Mouse (Mus musculus): ENCODE measurements around the gene Spaar. TPM values are rescaled to one million over a fixed set of nuclear protein-coding genes. Genes with fewer than 3 reads are reported as not detected.

The Spaar gene
- total and polyA plus RNA-seq, 3 experiments = not detected

DNA sequence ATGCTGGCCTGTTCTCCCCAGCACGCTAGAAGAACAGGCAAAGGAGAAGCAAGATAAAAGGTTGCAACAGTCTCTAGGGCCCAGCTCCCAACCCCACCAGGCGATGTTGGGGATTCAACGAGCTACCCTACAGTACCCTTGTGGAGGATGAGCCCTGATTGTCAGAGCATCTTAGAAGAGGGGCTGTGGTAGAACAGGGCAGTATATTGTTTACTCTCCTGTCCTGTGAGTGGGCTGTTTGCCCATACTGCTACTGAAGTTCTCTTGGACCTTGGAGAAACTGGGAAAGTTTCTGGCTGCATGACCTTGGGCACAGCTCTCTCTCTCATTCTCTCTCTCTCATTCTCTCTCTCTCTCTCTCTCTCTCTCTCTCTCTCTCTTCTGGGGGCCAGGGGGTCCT, 708 bp upstream of the Spaar start:
- peaks cover 0 to 19% of the 10 kb centered on the region in 2 experiments; a peak in 2 of 4 replicates for H3K4me1 ChIP-seq (ENCODE audit: control insufficient read depth in 1 of 2, insufficient read depth in 2 of 2, low read length in 2 of 2)
- H3K36me3 ChIP-seq (ENCODE audit: control insufficient read depth in 1 of 2, insufficient read depth in 2 of 2, low read length in 2 of 2) = no peaks in the 10 kb centered on the region
- TF ChIP-seq ELF1 (IDR thresholded peaks at IDR 0.05; ENCODE audit: low read depth, low read length) (no peak), MXI1 (IDR thresholded peaks at IDR 0.05; ENCODE audit: low read depth, low read length) (no peak), ETS1 (IDR thresholded peaks at IDR 0.05; ENCODE audit: low read depth, low read length) (no peak), UBTF (IDR thresholded peaks at IDR 0.05; ENCODE audit: borderline replicate concordance, insufficient read depth, low read depth, low read length) (no peak), JUND (IDR thresholded peaks at IDR 0.05; ENCODE audit: low read depth, low read length) (no peak), MAX (IDR thresholded peaks at IDR 0.05; ENCODE audit: low read length) (no peak), MYB (IDR thresholded peaks at IDR 0.05; ENCODE audit: low read depth, low read length) (no peak)
- no peaks in the 10 kb centered on the region for H3K9me3 ChIP-seq (replicated peaks; ENCODE audit: insufficient read depth, low read length)
- 0 out of 4 replicates have a peak, but pooled peaks cover 0 to 2% of the 10 kb centered on the region in 2 experiments for H3K27me3 ChIP-seq (ENCODE audit: control insufficient read depth in 1 of 2, insufficient read depth in 2 of 2, low read length in 2 of 2)
- DNase-seq (ENCODE audit: low read depth, low spot score) = no peak
- H3K79me2 ChIP-seq (ENCODE audit: control insufficient read depth, insufficient read depth, low read length, poor library complexity) = no peaks in the 10 kb centered on the region
- no peak overlapping the region for H3K27ac ChIP-seq (ENCODE audit: control insufficient read depth, low read depth, low read length)
- no peak overlapping the region for H3K4me3 ChIP-seq (ENCODE audit: control insufficient read depth in 1 of 2, insufficient read depth in 1 of 2, low read depth in 2 of 2, low read length in 2 of 2)
- no peak overlapping the region for H3K9ac ChIP-seq (ENCODE audit: control insufficient read depth, low read depth, low read length, poor library complexity, severe bottlenecking)

DNA sequence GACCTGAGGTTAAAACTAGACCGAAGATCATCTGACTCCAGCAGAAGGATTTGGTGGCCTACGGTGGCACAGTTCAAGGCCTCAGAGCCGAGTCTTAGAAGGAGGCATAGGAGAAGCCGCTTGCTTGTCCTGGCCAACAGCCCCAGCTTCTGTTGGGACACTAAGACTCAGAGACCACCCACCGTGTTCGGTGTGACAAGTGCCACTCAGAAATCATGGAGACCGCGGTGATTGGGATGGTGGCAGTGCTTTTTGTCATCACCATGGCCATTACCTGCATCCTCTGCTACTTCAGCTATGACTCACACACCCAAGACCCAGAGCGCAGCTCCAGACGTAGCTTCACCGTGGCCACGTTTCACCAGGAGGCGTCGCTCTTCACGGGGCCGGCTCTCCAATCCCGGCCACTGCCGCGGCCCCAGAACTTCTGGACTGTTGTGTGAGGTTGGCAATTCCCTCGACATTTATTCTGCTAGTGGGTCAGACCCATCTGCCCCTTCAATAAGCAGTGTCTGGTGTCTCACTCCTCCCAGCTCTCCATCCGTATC, 990 bp downstream of the Spaar start:
- no peak overlapping the region for H3K9ac ChIP-seq (ENCODE audit: control insufficient read depth, low read depth, low read length, poor library complexity, severe bottlenecking)
- no peak overlapping the region for H3K4me3 ChIP-seq (ENCODE audit: control insufficient read depth in 1 of 2, insufficient read depth in 1 of 2, low read depth in 2 of 2, low read length in 2 of 2)
- DNase-seq (ENCODE audit: low read depth, low spot score) = no peak
- peaks cover 0 to 19% of the 10 kb centered on the region in 2 experiments; a peak in 2 of 4 replicates for H3K4me1 ChIP-seq (ENCODE audit: control insufficient read depth in 1 of 2, insufficient read depth in 2 of 2, low read length in 2 of 2)
- H3K36me3 ChIP-seq (ENCODE audit: control insufficient read depth in 1 of 2, insufficient read depth in 2 of 2, low read length in 2 of 2) = no peaks in the 10 kb centered on the region
- no peaks in the 10 kb centered on the region for H3K9me3 ChIP-seq (replicated peaks; ENCODE audit: insufficient read depth, low read length)
- no peaks in the 10 kb centered on the region for H3K79me2 ChIP-seq (ENCODE audit: control insufficient read depth, insufficient read depth, low read length, poor library complexity)
- TF ChIP-seq MYC (IDR thresholded peaks at IDR 0.05; ENCODE audit: low read depth, low read length) (no peak), HCFC1 (IDR thresholded peaks at IDR 0.05; ENCODE audit: low read depth, low read length) (no peak), E2F4 (IDR thresholded peaks at IDR 0.05; ENCODE audit: borderline replicate concordance, low read depth, low read length) (no peak), ZKSCAN1 (IDR thresholded peaks at IDR 0.05; ENCODE audit: low read depth, low read length) (no peak), USF2 (IDR thresholded peaks at IDR 0.05; ENCODE audit: borderline replicate concordance in 1 of 2, insufficient read depth in 1 of 2, low read depth in 1 of 2, low read length in 2 of 2) (no peak), MAFK (IDR thresholded peaks at IDR 0.05; ENCODE audit: borderline replicate concordance, low read depth, low read length) (no peak), TAL1 (IDR thresholded peaks at IDR 0.05; ENCODE audit: low read length) (no peak), EP300 (IDR thresholded peaks at IDR 0.05; ENCODE audit: low read depth in 1 of 2, low read length in 2 of 2) (no peak), SIN3A (IDR thresholded peaks at IDR 0.05; ENCODE audit: low read length) (no peak), BHLHE40 (IDR thresholded peaks at IDR 0.05; ENCODE audit: borderline replicate concordance, low read depth, low read length) (no peak)
- 0 out of 4 replicates have a peak, but pooled peaks cover 0 to 2% of the 10 kb centered on the region in 2 experiments for H3K27me3 ChIP-seq (ENCODE audit: control insufficient read depth in 1 of 2, insufficient read depth in 2 of 2, low read length in 2 of 2)
- no peak overlapping the region for H3K27ac ChIP-seq (ENCODE audit: control insufficient read depth, low read depth, low read length)
